Mouse (Mus musculus) urinary bladder, adult 2 months (tissue): ENCODE data around the gene Tbc1d1. TPM values are rescaled to one million over a fixed set of nuclear protein-coding genes. Genes with fewer than 3 reads are reported as not detected.

Source experiments
- DNase-seq: peaks from one replicate; pipeline ENCODE4 v3.0.0; 2022; ENCODE audit warnings: low spot score
- polyA plus RNA-seq: library from polyadenylated mRNA; depleted of rRNA; stranded (reverse); fragments of >200 nt; gene quantifications from 2 replicates; pipeline ENCODE4 v1.2.3, GENCODE M21; 2012; rRNA removed

Gene Tbc1d1
- polyA plus RNA-seq, 1 experiment: 41.2 TPM

DNA sequence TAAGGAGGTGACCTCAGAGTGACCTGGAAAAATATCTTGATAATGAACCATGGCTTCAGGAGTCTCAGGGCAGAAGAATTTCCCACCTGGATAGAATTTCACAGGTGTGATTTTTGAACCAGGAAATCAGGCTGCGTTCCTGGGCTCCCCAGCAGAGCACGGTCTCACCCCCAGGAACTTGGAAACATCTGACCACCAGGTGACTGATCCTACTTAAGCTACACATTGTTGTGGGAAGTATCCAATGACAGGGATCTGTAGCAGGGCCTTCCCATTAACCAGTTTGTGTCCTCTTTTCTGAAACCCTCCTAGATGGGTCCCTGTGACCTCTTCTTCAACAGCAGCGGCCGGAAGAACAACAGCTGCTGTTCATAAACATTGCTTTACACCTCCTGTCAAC is 227.1 kb downstream of the Tbc1d1 start:
- no peak for DNase-seq

DNA sequence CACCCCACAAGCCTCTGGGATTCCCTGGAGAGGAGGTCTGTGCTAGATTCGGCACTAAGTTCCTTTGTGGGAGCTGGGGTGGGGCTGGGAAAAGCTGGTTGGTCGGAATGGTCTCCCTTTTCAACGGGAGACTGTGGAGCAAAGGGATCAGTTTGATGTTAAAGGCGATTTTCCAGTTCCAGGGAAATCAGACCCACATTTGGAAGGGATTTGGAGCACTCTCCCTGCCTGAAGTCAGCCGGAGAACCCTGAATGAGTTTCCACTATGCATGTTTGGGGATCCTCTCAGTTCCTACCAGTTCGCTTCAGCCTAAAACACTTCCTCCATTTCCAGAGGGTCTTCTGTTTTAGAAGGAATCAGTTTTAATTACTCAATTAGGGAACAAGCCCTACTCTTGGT is 228.4 kb downstream of the Tbc1d1 start:
- DNase-seq: no peak

DNA sequence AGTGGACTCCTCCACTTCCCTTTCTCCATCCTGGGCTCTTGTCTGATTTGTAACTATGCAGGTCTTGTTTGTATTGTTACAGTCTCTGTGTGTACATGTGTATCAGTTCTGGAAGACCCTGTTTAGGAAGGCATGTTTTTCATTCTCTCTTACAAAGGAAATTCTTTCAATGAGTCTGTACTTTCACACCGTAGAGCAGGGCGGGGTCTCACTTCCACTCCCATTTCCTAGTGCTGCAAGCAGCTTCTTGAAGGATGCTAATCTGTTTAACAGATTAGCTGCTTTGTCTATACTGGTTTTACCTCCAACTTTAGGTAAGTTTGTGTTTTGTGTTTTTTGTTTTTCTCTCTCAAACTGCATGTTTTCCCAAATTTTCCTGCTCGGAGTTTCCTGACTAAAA is 230.9 kb downstream of the Tbc1d1 start:
- DNase-seq: no peak

DNA sequence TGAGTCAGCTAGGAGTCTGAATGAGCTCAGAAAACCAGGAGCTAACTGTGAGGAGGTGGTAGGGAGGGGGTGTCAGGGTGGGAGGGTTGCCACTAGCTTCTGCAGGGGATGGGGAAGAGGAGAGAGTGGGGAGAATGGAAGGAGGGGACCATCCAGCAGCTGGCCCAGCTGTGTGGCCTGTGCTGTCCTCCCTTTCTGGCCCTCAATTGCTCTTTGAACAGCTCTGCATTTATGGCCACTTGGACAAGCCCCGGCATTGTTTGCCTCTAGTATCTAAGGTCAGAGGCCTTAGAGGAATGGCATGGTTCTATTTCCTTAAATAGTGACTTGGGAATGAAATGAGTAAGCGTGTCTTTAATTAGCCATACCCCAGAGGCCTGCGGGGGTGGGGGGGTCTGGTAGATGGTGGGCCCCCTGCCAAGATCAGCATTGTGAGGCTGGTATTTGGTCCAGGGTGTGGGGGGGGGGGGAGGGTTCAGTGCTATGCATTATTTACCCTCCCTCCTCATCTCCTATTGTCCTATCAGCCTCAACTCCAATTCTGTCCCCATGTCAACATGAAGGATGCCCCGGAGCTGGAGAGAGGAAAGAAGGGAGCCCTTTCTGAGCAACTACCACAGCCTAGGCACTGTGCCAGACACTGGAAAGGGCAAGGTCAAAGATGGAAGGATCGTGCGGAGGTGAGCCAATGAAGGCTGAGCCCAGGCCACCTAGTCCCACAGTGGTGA is 233.3 kb downstream of the Tbc1d1 start:
- no peak for DNase-seq

DNA sequence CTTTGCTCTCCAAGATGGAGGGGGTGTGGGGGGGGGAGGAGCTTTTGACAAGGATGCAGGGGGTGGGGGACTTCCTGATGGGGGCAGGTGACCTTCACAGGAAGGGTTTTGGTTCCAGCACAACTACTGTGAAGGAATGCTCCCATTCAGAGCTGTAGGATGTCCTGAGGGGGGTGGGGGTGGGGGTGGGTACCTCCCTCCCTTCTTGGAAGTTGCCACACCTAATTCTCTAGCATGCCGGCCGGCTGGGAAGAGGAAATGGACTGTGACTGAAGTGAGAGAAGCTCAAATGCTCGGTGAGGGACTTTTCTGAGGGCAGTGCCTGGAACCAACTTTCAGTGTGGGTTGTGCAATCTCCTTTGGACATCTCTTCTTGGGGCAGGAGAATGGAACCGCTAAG is 235.2 kb downstream of the Tbc1d1 start:
- DNase-seq: no peak

DNA sequence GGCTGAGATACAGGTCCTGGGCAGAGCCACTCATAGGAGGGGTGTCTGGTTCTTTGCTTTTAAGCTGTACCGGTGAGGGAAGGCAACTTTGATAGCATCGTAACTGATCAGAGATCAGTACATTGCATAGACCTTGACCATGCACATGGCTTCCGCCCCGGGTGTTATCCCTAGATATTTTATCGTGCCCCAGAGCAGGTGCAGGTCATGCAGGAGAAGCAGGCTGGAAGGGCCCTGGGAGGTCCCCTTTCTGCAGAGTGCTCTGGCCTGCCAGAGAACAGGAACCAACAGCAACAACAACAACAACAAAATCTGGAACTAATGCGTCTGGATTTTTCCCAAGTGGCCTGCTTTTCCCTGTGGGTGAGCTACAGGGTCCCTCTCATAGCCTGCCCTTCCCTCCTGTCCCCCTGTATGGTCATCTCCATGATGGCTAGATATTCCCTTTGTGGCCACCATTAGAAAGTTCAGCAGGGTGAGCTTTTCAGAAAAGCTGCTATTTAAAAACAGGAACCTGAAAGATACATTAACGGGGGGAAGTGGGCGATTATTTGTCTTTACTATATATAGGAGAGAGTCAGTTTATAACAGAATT is 236.4 kb downstream of the Tbc1d1 start:
- no peak for DNase-seq

DNA sequence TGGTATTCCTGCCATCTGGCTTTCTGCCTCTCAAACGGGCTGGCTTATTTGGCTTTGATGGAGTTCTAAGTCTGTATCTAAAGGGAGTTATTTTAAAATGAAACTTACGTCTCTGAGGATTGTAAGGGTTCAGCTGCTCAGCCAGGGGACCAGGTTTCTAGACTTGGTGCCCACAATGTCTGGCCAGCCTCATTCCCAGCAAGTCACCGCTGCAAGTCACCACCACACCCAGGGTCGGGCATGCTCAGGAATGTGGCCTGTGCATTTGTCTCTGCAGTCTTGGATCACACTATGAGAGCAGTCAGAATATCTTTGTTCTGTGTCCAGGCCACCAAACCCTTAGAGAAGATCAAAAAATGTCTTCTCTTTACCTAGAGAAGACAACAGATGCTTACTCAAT is 237.4 kb downstream of the Tbc1d1 start:
- DNase-seq: no peak

DNA sequence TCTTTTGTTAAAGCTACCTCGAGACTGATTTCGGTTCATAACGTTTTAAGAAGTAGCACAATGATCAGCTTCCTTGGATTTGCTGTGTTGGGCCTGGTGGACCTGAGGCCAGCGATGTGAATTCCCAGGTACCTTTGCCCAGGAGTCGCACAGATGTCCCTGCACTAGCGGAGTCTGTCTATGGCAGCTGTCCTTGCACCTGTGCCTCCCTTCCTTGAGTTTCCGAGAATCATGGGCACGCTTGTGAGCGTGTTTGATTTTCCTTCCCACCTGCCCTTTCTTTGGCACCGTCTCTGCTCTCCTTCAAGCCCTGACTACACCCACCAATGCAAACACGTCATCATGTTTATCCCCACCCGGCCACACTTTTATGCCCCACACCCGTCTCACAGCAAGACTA is 242.1 kb downstream of the Tbc1d1 start:
- DNase-seq: no peak

DNA sequence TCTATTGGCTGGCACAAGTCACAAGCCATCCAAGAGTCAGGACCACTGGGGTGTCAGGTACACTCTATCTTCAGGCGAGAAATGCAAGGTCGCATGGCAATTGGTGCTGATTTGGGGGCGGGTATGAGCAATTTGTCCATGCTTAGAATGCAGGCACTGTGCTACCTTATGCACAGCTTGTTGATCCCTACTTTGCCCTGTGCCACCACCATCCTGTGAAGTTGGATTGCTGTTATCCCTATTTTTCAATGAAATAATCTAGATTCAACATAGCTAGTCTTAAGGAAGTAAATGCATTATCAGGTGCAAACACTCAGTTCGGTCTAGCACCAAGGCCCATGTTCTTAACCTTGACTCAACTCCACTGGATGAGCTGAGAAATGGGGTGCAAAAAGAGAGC is 244.6 kb downstream of the Tbc1d1 start:
- DNase-seq: no peak

Other genes starting within 250 kb of the Tbc1d1 start
- 21.4 and 24.1 TPM in 2 replicates for gene Rell1, start 187.4 kb upstream of the Tbc1d1 start, polyA plus RNA-seq
- 33.6 and 35.8 TPM in 2 replicates for gene Pgm2, start 63.4 kb upstream of the Tbc1d1 start, polyA plus RNA-seq